Mouse (Mus musculus): Measurements from ENCODE around the gene 1700067K01Rik.

- no peak for TF ChIP-seq CTCF (IDR thresholded peaks at IDR 0.05; ENCODE audit: insufficient read depth, low read depth, low read length)
- TF ChIP-seq POLR2A (IDR thresholded peaks at IDR 0.05; ENCODE audit: insufficient read depth, low read depth, low read length): no peak
Observed at GRCm38 (mm10) chr8:83992488-83992887, 8.8 kb upstream of the 1700067K01Rik start.

Measured in olfactory bulb, adult 2 months (tissue).